Mouse (Mus musculus): Measurements from ENCODE around the gene Atp11c. TPM values are rescaled to one million over a fixed set of nuclear protein-coding genes. Genes with fewer than 3 reads are reported as not detected.

Gene Atp11c
- polyA plus RNA-seq, 1 experiment from 2014 or later, result 16.6 TPM

DNA sequence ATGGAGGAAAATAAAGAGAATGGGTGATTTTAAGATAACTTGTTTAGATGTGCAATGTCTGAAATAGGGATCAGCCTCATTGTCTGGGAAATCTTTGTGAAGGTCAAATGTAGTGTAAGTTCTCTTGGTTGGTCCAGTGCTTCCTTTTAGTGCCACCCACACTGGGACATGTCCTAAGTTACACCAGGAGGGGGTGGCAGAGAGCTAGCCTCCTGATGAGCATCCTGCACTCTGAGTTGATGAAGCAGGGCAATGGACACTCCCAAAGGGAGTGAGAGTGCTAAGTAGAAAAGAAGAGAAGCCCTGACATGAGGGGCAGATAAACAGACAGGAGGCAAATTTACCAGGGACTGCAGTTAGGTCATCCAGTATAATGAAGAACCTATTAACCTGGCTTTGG is 88.5 kb downstream of the Atp11c start:
- Histone ChIP-seq H3K27ac (replicated peaks) (no peak overlapping the region), H3K9me3 (no peaks in the 10 kb centered on the region), H3K4me1 (no peaks in the 10 kb centered on the region), H3K27me3 (replicated peaks; ENCODE audit: low read depth, poor library complexity, severe bottlenecking) (no peaks in the 10 kb centered on the region), H3K36me3 (replicated peaks) (no peaks in the 10 kb centered on the region), H3K4me3 (no peak overlapping the region)
- DNase-seq (ENCODE audit: low spot score), result peak; percentile 45

- Histone ChIP-seq H3K4me3 (no peak overlapping the region), H3K27ac (replicated peaks) (no peak overlapping the region), H3K27me3 (replicated peaks; ENCODE audit: low read depth, poor library complexity, severe bottlenecking) (no peaks in the 10 kb centered on the region), H3K4me1 (no peaks in the 10 kb centered on the region), H3K9me3 (no peaks in the 10 kb centered on the region), H3K36me3 (replicated peaks) (no peaks in the 10 kb centered on the region)
- 63% methylated on average over 1 of the region's 1 CpGs for WGBS
- no peak for DNase-seq (ENCODE audit: low spot score)
Observed at GRCm38 (mm10) chrX:60497750-60498149, 94.7 kb downstream of the Atp11c start.

DNA sequence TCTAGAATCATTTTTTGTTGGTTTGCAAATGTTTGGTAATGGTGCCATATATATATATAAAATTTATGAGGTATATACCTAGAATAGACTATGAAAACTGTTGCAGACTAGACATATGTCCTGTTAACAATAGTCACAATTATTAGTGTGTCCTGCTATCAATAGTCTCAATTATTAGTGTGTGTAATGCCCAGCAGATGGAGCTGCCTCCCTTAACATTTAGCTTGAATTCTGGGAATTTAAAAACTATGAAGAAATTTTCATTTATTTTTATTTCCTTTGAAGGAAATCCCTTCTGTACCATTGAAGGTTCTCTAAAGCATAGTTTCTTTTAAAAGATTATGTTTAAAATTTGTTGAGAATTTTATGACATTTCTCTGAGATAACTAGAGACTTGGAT is 97.2 kb downstream of the Atp11c start:
- no peak overlapping the region for H3K4me3 ChIP-seq
- no peaks in the 10 kb centered on the region for H3K36me3 ChIP-seq (replicated peaks)
- H3K4me1 ChIP-seq, result no peaks in the 10 kb centered on the region
- DNase-seq (ENCODE audit: low spot score), result no peak
- no peak overlapping the region for H3K27ac ChIP-seq (replicated peaks)
- H3K27me3 ChIP-seq (replicated peaks; ENCODE audit: low read depth, poor library complexity, severe bottlenecking), result no peaks in the 10 kb centered on the region
- no peaks in the 10 kb centered on the region for H3K9me3 ChIP-seq

- Histone ChIP-seq H3K27me3 (replicated peaks; ENCODE audit: low read depth, poor library complexity, severe bottlenecking) (no peaks in the 10 kb centered on the region), H3K4me3 (no peak overlapping the region), H3K27ac (replicated peaks) (no peak overlapping the region), H3K36me3 (replicated peaks) (no peaks in the 10 kb centered on the region), H3K9me3 (no peaks in the 10 kb centered on the region), H3K4me1 (no peaks in the 10 kb centered on the region)
- WGBS, result 17% methylated on average over 2 of the region's 2 CpGs
- no peak for DNase-seq (ENCODE audit: low spot score)
Observed at GRCm38 (mm10) chrX:60463786-60464185, 128.7 kb downstream of the Atp11c start.

DNA sequence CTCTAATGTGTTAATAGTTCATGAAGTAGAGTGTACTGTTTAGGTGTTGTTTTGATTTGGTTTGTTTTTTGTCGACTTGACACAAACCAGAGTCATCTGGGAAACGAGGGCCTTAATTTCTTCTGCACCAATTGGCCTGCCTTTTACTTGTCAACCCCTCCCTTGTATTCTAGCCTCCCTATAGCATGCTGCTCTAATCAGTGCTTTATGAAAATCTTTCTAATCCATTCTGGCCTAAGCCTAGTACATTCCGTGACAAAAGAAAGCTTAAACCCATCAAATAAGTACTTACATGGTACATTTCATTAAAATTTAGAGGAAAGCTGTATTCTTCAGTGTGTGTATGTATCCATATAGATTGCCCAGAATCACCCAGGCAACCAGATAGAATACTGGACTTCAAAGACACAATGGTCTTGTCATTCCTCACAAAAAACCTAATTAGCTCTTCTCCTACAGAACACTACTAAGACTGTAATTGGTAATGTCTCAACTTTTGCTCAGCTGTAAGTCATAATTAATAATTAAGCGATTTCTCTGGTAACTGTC is 177.9 kb downstream of the Atp11c start:
- 62% methylated on average over 4 of the region's 4 CpGs for WGBS

GRCm38 (mm10) chrX:60405681-60406080 is 186.8 kb downstream of the Atp11c start:
- H3K4me3 ChIP-seq, result no peak overlapping the region
- no peak overlapping the region for H3K27ac ChIP-seq (replicated peaks)
- H3K9me3 ChIP-seq, result no peaks in the 10 kb centered on the region
- no peaks in the 10 kb centered on the region for H3K36me3 ChIP-seq (replicated peaks)
- no peak for DNase-seq (ENCODE audit: low spot score)
- 56% methylated on average over 4 of the region's 4 CpGs for WGBS
- 0 out of 2 replicates have a peak, but pooled peaks cover 5% of the 10 kb centered on the region for H3K4me1 ChIP-seq
- H3K27me3 ChIP-seq (replicated peaks; ENCODE audit: low read depth, poor library complexity, severe bottlenecking), result peaks cover 4% of the 10 kb centered on the region; the same call in 1 of the 2 replicates

More for the DNA sequence above, 177.9 kb downstream of the Atp11c start:
- no peaks in the 10 kb centered on the region for H3K36me3 ChIP-seq (replicated peaks)
- DNase-seq (ENCODE audit: low spot score), result no peak
- no peak overlapping the region for H3K4me3 ChIP-seq
- H3K9me3 ChIP-seq, result no peaks in the 10 kb centered on the region
- H3K27ac ChIP-seq (replicated peaks), result no peak overlapping the region
- H3K27me3 ChIP-seq (replicated peaks; ENCODE audit: low read depth, poor library complexity, severe bottlenecking), result no peaks in the 10 kb centered on the region
- H3K4me1 ChIP-seq, result no peaks in the 10 kb centered on the region

DNA sequence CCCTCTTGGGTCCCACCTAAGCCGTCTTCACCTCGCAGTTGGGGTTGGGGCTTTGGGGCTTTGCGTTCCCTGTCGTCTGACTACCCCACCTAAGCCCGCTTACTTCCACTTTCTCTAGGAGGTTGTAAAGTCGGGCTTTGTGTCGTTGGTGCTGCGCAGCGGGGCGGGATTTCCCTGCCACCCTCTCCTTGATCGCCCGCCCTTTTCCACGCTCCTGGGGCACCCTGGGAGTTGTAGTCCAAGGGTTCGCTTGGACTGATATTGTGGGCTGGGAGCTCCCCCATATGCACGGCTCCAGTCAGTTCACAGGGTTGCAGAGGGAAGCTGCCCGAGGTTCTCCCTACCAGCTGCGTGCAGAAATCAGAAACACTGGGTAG is 187.8 kb downstream of the Atp11c start:
- 12% methylated on average over 17 of the region's 17 CpGs for WGBS
- Histone ChIP-seq H3K9me3 (no peaks in the 10 kb centered on the region), H3K4me3 (peak overlapping the region; percentile 72), H3K27ac (replicated peaks) (peak overlapping the region; percentile 96), H3K36me3 (replicated peaks) (no peaks in the 10 kb centered on the region), H3K27me3 (replicated peaks; ENCODE audit: low read depth, poor library complexity, severe bottlenecking) (peaks cover 4% of the 10 kb centered on the region; the same call in 1 of the 2 replicates), H3K4me1 (0 out of 2 replicates have a peak, but pooled peaks cover 5% of the 10 kb centered on the region)
- DNase-seq (ENCODE audit: low spot score), result peak; percentile 89

GRCm38 (mm10) chrX:60403764-60404667 is 188.5 kb downstream of the Atp11c start:
- Histone ChIP-seq H3K4me1 (0 out of 2 replicates have a peak, but pooled peaks cover 5% of the 10 kb centered on the region), H3K9me3 (no peaks in the 10 kb centered on the region), H3K4me3 (peak overlapping the region; percentile 72), H3K27me3 (replicated peaks; ENCODE audit: low read depth, poor library complexity, severe bottlenecking) (peaks cover 4% of the 10 kb centered on the region; the same call in 1 of the 2 replicates), H3K36me3 (replicated peaks) (no peaks in the 10 kb centered on the region), H3K27ac (replicated peaks) (peak overlapping the region; percentile 96)
- 22% methylated on average over 105 of the region's 126 CpGs for WGBS
- DNase-seq (ENCODE audit: low spot score), result peak; percentile 74

- Histone ChIP-seq H3K36me3 (replicated peaks) (no peaks in the 10 kb centered on the region), H3K9me3 (no peaks in the 10 kb centered on the region), H3K4me3 (peak overlapping the region; percentile 72), H3K27me3 (replicated peaks; ENCODE audit: low read depth, poor library complexity, severe bottlenecking) (peaks cover 4% of the 10 kb centered on the region; the same call in 1 of the 2 replicates), H3K27ac (replicated peaks) (peak overlapping the region; percentile 85), H3K4me1 (0 out of 2 replicates have a peak, but pooled peaks cover 5% of the 10 kb centered on the region)
- WGBS, result 15% methylated on average over 46 of the region's 46 CpGs
- peak; percentile 44 for DNase-seq (ENCODE audit: low spot score)
Observed at GRCm38 (mm10) chrX:60403062-60403763, 189.3 kb downstream of the Atp11c start.

DNA sequence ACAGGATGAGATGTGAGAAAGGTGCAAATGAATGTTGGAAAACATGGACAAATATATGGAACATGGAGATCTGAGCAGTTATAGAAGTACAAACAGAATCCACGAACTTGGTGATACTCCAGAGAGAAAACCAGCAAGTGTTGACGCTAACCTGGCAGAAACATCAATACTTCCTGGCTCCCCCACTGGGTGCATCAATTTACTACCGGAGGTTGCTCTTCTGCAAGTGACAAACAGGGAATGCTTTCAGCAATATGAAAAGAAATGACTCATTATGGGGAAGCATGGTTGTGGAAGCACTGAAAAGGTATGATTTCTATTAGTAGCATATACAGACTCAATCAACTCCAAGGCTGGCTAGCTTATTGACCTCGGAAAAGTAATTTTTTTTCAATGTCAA is 198.2 kb downstream of the Atp11c start:
- Histone ChIP-seq H3K9me3 (no peaks in the 10 kb centered on the region), H3K27ac (replicated peaks) (no peak overlapping the region), H3K27me3 (replicated peaks; ENCODE audit: low read depth, poor library complexity, severe bottlenecking) (no peaks in the 10 kb centered on the region), H3K4me1 (no peaks in the 10 kb centered on the region), H3K36me3 (replicated peaks) (no peaks in the 10 kb centered on the region), H3K4me3 (no peak overlapping the region)
- no peak for DNase-seq (ENCODE audit: low spot score)
- WGBS, result 80% methylated on average over 4 of the region's 4 CpGs

DNA sequence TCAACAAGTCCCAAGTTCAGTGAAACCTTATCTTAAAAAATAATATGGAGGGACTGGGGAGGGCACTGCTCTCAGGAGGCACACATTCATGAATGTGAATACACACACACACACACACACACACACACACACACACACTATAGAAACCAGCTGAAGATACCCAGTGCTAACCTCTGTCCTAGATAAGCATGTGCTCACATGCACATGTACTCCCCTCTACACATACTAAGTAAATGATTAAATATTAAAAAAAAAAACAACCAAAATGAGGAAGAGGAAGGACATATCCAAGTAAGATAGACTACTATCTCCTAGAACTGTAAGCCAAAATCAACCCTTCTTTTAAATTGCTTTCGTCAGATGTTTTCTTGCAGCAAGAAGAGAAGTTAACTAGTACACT is 205.6 kb downstream of the Atp11c start:
- no peaks in the 10 kb centered on the region for H3K36me3 ChIP-seq (replicated peaks)
- no peaks in the 10 kb centered on the region for H3K9me3 ChIP-seq
- H3K27me3 ChIP-seq (replicated peaks; ENCODE audit: low read depth, poor library complexity, severe bottlenecking), result no peaks in the 10 kb centered on the region
- no peaks in the 10 kb centered on the region for H3K4me1 ChIP-seq
- 90% methylated on average over 1 of the region's 1 CpGs for WGBS
- no peak for DNase-seq (ENCODE audit: low spot score)
- H3K27ac ChIP-seq (replicated peaks), result no peak overlapping the region
- no peak overlapping the region for H3K4me3 ChIP-seq

- no peaks in the 10 kb centered on the region for H3K36me3 ChIP-seq (replicated peaks)
- WGBS, result 84% methylated on average over 2 of the region's 2 CpGs
- H3K27me3 ChIP-seq (replicated peaks; ENCODE audit: low read depth, poor library complexity, severe bottlenecking), result no peaks in the 10 kb centered on the region
- H3K4me3 ChIP-seq, result no peak overlapping the region
- no peaks in the 10 kb centered on the region for H3K4me1 ChIP-seq
- no peak overlapping the region for H3K27ac ChIP-seq (replicated peaks)
- H3K9me3 ChIP-seq, result no peaks in the 10 kb centered on the region
- DNase-seq (ENCODE audit: low spot score), result no peak
Observed at GRCm38 (mm10) chrX:60381711-60382110, 210.8 kb downstream of the Atp11c start.
